Mouse (Mus musculus) stomach, postnatal 0 days (tissue): ENCODE data around the gene Elk4.

Experiments used
- CTCF ChIP-seq: IDR thresholded peaks from 2 replicates; pipeline ENCODE4 v1.5.1; 2016; ENCODE audit warnings: antibody characterized with exemption, low read depth, mild to moderate bottlenecking, moderate library complexity
- EP300 ChIP-seq: optimal IDR thresholded peaks from 2 replicates; pipeline ENCODE3; 2016; ENCODE audit warnings: antibody characterized with exemption

GRCm38 (mm10) chr1:131992561-131993001, 14.8 kb upstream of the Elk4 start:
- no peak for TF ChIP-seq CTCF
- TF ChIP-seq EP300: no peak
